Mouse (Mus musculus) hindbrain, embryonic 10.5 days (tissue): ENCODE measurements at regions not wholly inside any gene's neighbourhood (a gene's known extent, or its start where the extent isn't known, plus 50 kb on each side); places are given as distances from the start of the nearest gene placed in this dataset.

Source experiments
- DNase-seq: peaks from one replicate; pipeline ENCODE4 v3.0.0-alpha.2; 2017; ENCODE audit warnings: low spot score
- H3K27ac ChIP-seq: fragments of 300-500 bp; sonication (generic); 2 replicates; pipeline ENCODE4 v1.5.1; 2016; ENCODE audit warnings: mild to moderate bottlenecking, moderate library complexity
- H3K27me3 ChIP-seq: fragments of 300-500 bp; sonication (generic); 2 replicates; pipeline ENCODE4 v1.6.1; 2016; ENCODE audit warnings: mild to moderate bottlenecking; ENCODE audit not compliant: poor library complexity, insufficient read depth, severe bottlenecking
- H3K36me3 ChIP-seq: fragments of 300-500 bp; sonication (generic); 2 replicates; pipeline ENCODE4 v1.6.1; 2016; ENCODE audit warnings: mild to moderate bottlenecking, moderate library complexity
- H3K4me1 ChIP-seq: fragments of 300-500 bp; sonication (generic); replicated peaks from 2 replicates; pipeline ENCODE4 v1.6.1; 2016; ENCODE audit warnings: mild to moderate bottlenecking
- H3K4me3 ChIP-seq: fragments of 300-500 bp; sonication (generic); 2 replicates; pipeline ENCODE4 v1.5.1; 2016; ENCODE audit warnings: mild to moderate bottlenecking, moderate library complexity
- H3K9me3 ChIP-seq: fragments of 300-500 bp; sonication (generic); 2 replicates; pipeline ENCODE4 v1.6.1; 2016; ENCODE audit warnings: mild to moderate bottlenecking, moderate library complexity
- WGBS: fragments of 180-500 bp; shearing (Covaris S2); methylation state at CpG from one replicate; pipeline ENCODE4 v1.1.7; 2016; 5-methylcytosine and 5-hydroxymethylcytosine counted together

- Histone ChIP-seq H3K4me1 (no peaks in the 10 kb centered on the region), H3K4me3 (no peak overlapping the region), H3K27ac (no peak overlapping the region), H3K27me3 (no peaks in the 10 kb centered on the region), H3K9me3 (no peaks in the 10 kb centered on the region), H3K36me3 (no peaks in the 10 kb centered on the region)
- WGBS = 79% methylated on average over 4 of the region's 4 CpGs
- DNase-seq = no peak
These were observed 253.4 kb upstream of the Xrcc4 start for GRCm38 (mm10) chr13:90342823-90343222.

GRCm38 (mm10) chr13:90341597-90342212 is 252.3 kb upstream of the Xrcc4 start:
- WGBS = 88% methylated on average over 8 of the region's 8 CpGs
- no peaks in the 10 kb centered on the region for H3K27me3 ChIP-seq
- H3K36me3 ChIP-seq = no peaks in the 10 kb centered on the region
- H3K4me3 ChIP-seq = no peak overlapping the region
- no peak for DNase-seq
- no peak overlapping the region for H3K27ac ChIP-seq
- no peaks in the 10 kb centered on the region for H3K9me3 ChIP-seq
- H3K4me1 ChIP-seq = no peaks in the 10 kb centered on the region

DNA sequence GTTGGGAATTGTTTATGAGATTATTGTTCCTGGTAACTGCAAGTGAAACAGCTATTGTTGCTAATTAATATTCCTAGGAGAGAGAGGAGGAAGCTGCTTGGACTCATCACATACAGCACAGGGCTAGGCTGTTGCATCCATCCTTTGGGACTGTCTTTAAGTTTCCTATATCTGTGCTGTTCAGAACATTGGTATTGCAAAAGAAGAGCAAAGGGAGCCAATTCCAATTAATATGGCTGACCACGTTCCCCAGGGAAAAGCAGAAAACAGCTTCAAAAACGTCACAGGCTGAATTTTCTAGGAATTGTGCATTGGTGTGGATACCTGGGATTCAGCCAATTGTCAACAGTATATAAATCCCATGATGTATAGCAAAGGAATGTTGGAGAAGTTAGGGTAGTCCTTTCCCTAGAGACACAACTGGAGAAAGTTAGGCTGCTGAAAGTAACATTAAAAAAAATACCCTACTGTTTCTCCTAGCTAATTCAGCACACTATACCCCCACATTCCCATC is 251.3 kb upstream of the Xrcc4 start:
- Histone ChIP-seq H3K27me3 (no peaks in the 10 kb centered on the region), H3K9me3 (no peaks in the 10 kb centered on the region), H3K4me3 (no peak overlapping the region), H3K36me3 (no peaks in the 10 kb centered on the region), H3K27ac (no peak overlapping the region), H3K4me1 (no peaks in the 10 kb centered on the region)
- no peak for DNase-seq
- WGBS = 66% methylated on average over 2 of the region's 2 CpGs

- H3K36me3 ChIP-seq = no peaks in the 10 kb centered on the region
- 71% methylated on average over 1 of the region's 1 CpGs for WGBS
- no peaks in the 10 kb centered on the region for H3K4me1 ChIP-seq
- H3K27ac ChIP-seq = no peak overlapping the region
- no peaks in the 10 kb centered on the region for H3K27me3 ChIP-seq
- no peak overlapping the region for H3K4me3 ChIP-seq
- DNase-seq = no peak
- H3K9me3 ChIP-seq = no peaks in the 10 kb centered on the region
These were observed 248.2 kb upstream of the Xrcc4 start for GRCm38 (mm10) chr13:90337591-90337990.

DNA sequence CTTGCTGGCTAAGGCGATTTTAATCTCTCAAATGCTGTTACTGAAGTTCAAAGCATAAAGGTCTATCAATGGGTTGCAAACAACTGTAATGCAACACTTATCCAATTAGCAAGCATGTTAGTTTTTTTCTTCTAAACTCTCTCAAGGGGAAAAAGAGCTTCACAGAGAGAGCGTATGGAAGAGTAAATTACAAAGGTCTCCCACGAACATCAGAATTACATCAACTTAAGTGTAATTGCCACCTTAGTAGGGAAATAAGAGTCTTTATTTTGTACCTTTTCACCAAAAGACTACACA is 246.3 kb upstream of the Xrcc4 start:
- no peaks in the 10 kb centered on the region for H3K27me3 ChIP-seq
- 62% methylated on average over 3 of the region's 3 CpGs for WGBS
- H3K4me3 ChIP-seq = no peak overlapping the region
- no peak overlapping the region for H3K27ac ChIP-seq
- no peaks in the 10 kb centered on the region for H3K36me3 ChIP-seq
- H3K9me3 ChIP-seq = no peaks in the 10 kb centered on the region
- no peak for DNase-seq
- no peaks in the 10 kb centered on the region for H3K4me1 ChIP-seq

GRCm38 (mm10) chr13:90334934-90335740 is 245.7 kb upstream of the Xrcc4 start:
- Histone ChIP-seq H3K4me3 (no peak overlapping the region), H3K27ac (no peak overlapping the region), H3K9me3 (no peaks in the 10 kb centered on the region), H3K27me3 (no peaks in the 10 kb centered on the region), H3K4me1 (no peaks in the 10 kb centered on the region), H3K36me3 (no peaks in the 10 kb centered on the region)
- WGBS = 80% methylated on average over 6 of the region's 6 CpGs
- DNase-seq = no peak

- no peak overlapping the region for H3K27ac ChIP-seq
- H3K9me3 ChIP-seq = no peaks in the 10 kb centered on the region
- no peak overlapping the region for H3K4me3 ChIP-seq
- DNase-seq = no peak
- H3K27me3 ChIP-seq = no peaks in the 10 kb centered on the region
- H3K4me1 ChIP-seq = no peaks in the 10 kb centered on the region
- H3K36me3 ChIP-seq = no peaks in the 10 kb centered on the region
These were observed 244.9 kb upstream of the Xrcc4 start for GRCm38 (mm10) chr13:90334286-90334685.

DNA sequence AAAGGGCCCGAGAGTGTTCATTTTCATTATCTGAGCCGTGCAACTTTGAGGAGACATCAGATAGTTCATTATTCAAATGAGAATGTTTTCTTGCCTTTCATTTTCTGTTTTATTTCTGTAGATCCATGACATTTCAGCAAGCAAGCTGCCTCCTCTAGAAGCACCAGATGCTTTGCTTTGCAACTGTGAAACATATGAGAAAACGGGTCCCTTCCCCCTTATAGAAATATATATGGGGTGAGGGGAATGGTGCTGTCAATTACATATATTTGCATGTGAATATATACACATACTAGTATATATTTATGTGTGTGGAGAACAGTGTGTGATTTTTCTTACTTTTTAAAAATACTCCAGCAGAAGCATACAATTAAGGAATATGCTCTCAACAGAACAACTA is 235.8 kb upstream of the Xrcc4 start:
- Histone ChIP-seq H3K27me3 (no peaks in the 10 kb centered on the region), H3K9me3 (no peaks in the 10 kb centered on the region), H3K4me3 (no peak overlapping the region), H3K27ac (no peak overlapping the region), H3K4me1 (no peaks in the 10 kb centered on the region), H3K36me3 (no peaks in the 10 kb centered on the region)
- DNase-seq = no peak
- 86% methylated on average over 3 of the region's 3 CpGs for WGBS

- Histone ChIP-seq H3K4me1 (no peaks in the 10 kb centered on the region), H3K36me3 (no peaks in the 10 kb centered on the region), H3K27ac (no peak overlapping the region), H3K9me3 (no peaks in the 10 kb centered on the region), H3K4me3 (no peak overlapping the region), H3K27me3 (no peaks in the 10 kb centered on the region)
- WGBS = 89% methylated on average over 9 of the region's 9 CpGs
- no peak for DNase-seq
These were observed 224.0 kb upstream of the Xrcc4 start for GRCm38 (mm10) chr13:90313209-90313978.

DNA sequence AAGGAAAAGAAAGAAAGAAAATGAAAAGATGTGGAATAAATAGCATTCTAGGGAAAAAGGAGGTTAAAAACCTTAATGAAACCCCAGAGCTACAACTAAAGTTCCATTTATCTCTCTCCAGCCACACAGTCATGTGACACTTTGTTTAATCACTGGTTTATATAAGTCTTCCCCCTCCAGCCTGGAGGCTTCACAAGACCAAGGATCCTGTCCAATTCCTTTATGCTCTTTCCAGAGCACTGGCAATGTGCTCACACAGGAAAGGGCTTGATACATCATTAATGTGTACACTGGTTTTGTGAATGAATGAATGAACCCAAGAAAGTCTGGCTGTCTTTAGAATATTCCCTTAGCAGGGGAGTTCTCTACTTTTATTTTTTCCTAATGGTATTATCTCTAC is 221.1 kb upstream of the Xrcc4 start:
- Histone ChIP-seq H3K36me3 (no peaks in the 10 kb centered on the region), H3K9me3 (no peaks in the 10 kb centered on the region), H3K4me1 (no peaks in the 10 kb centered on the region), H3K27me3 (no peaks in the 10 kb centered on the region), H3K4me3 (no peak overlapping the region), H3K27ac (no peak overlapping the region)
- DNase-seq = no peak

- Histone ChIP-seq H3K4me3 (no peak overlapping the region), H3K27me3 (no peaks in the 10 kb centered on the region), H3K27ac (no peak overlapping the region), H3K4me1 (no peaks in the 10 kb centered on the region), H3K36me3 (no peaks in the 10 kb centered on the region), H3K9me3 (no peaks in the 10 kb centered on the region)
- no peak for DNase-seq
- WGBS = 95% methylated on average over 3 of the region's 3 CpGs
These were observed 211.1 kb upstream of the Xrcc4 start for GRCm38 (mm10) chr13:90300481-90300880.

GRCm38 (mm10) chr13:90294648-90295007 is 205.2 kb upstream of the Xrcc4 start:
- 85% methylated on average over 5 of the region's 5 CpGs for WGBS
- DNase-seq = no peak
- H3K27ac ChIP-seq = no peak overlapping the region

More at GRCm38 (mm10) chr13:90294648-90295007, 205.2 kb upstream of the Xrcc4 start:
- Histone ChIP-seq H3K27me3 (no peaks in the 10 kb centered on the region), H3K36me3 (no peaks in the 10 kb centered on the region), H3K4me3 (no peak overlapping the region), H3K9me3 (no peaks in the 10 kb centered on the region), H3K4me1 (peaks cover 14% of the 10 kb centered on the region)
